Mouse (Mus musculus) urinary bladder, postnatal 10 days (tissue): ENCODE results near the gene Synpo2.

Source experiments
- DNase-seq: peaks from one replicate; pipeline ENCODE4 v3.0.0; 2022; ENCODE audit warnings: low spot score

Gene Synpo2

GRCm38 (mm10) chr3:123235921-123236320 is at the start of gene Synpo2:
Gene Synpo2, minus strand, starts transcription at chr3:123236149.
- DNase-seq = peak; percentile 26

- no peak for DNase-seq
These were observed 49.7 kb upstream of the Synpo2 start for GRCm38 (mm10) chr3:123285649-123286048.

- no peak for DNase-seq
These were observed 48.3 kb upstream of the Synpo2 start for GRCm38 (mm10) chr3:123284284-123284683.

- no peak for DNase-seq
These were observed 47.1 kb upstream of the Synpo2 start for GRCm38 (mm10) chr3:123282866-123283615.

GRCm38 (mm10) chr3:123267741-123268201 is 31.8 kb upstream of the Synpo2 start:
- DNase-seq = no peak

- DNase-seq = peak; percentile 39
These were observed 31.1 kb upstream of the Synpo2 start, which contains the start of gene Sec24d for GRCm38 (mm10) chr3:123266753-123267651. Gene Sec24d, plus strand, starts transcription at chr3:123267455.

- no peak for DNase-seq
These were observed 28.8 kb upstream of the Synpo2 start for GRCm38 (mm10) chr3:123264706-123265105.

GRCm38 (mm10) chr3:123258709-123259108 is 22.8 kb upstream of the Synpo2 start:
- no peak for DNase-seq

- DNase-seq = no peak
These were observed 20.5 kb upstream of the Synpo2 start for GRCm38 (mm10) chr3:123256181-123257101.

- DNase-seq = no peak
These were observed 9.7 kb upstream of the Synpo2 start for GRCm38 (mm10) chr3:123245646-123246045.

GRCm38 (mm10) chr3:123244376-123244775 is 8.4 kb upstream of the Synpo2 start:
- DNase-seq = no peak

GRCm38 (mm10) chr3:123237446-123237845 is 1.5 kb upstream of the Synpo2 start:
- no peak for DNase-seq

- DNase-seq = no peak
These were observed 1.1 kb upstream of the Synpo2 start for GRCm38 (mm10) chr3:123237039-123237438.

- no peak for DNase-seq
These were observed 454 bp downstream of the Synpo2 start for GRCm38 (mm10) chr3:123235495-123235894.

GRCm38 (mm10) chr3:123234191-123234836 is 1.6 kb downstream of the Synpo2 start:
- no peak for DNase-seq

- no peak for DNase-seq
These were observed 4.3 kb downstream of the Synpo2 start for GRCm38 (mm10) chr3:123231639-123232038.

GRCm38 (mm10) chr3:123227276-123227675 is 8.7 kb downstream of the Synpo2 start:
- DNase-seq = no peak

GRCm38 (mm10) chr3:123218646-123219045 is 17.3 kb downstream of the Synpo2 start:
- DNase-seq = no peak

GRCm38 (mm10) chr3:123208891-123209290 is 27.1 kb downstream of the Synpo2 start:
- no peak for DNase-seq

GRCm38 (mm10) chr3:123207386-123207785 is 28.6 kb downstream of the Synpo2 start:
- DNase-seq = no peak

GRCm38 (mm10) chr3:123205485-123205884 is 30.5 kb downstream of the Synpo2 start:
- no peak for DNase-seq
